Mouse (Mus musculus): ENCODE data around the gene Daam1. TPM values are rescaled to one million over a fixed set of nuclear protein-coding genes. Genes with fewer than 3 reads are reported as not detected.

Gene Daam1
- polyA plus RNA-seq, 1 experiment = 10.1 TPM

GRCm38 (mm10) chr12:71933989-71934645 lies 103.2 kb downstream of the Daam1 start:
- Histone ChIP-seq H3K79me2 (ENCODE audit: control insufficient read depth, insufficient read depth) (peaks cover 12% of the 10 kb centered on the region), H3K27me3 (ENCODE audit: control insufficient read depth, insufficient read depth, insufficient read length) (no peaks in the 10 kb centered on the region), H3K4me3 (no peak overlapping the region), H3ac (ENCODE audit: control insufficient read depth, insufficient read length) (no peak overlapping the region), H3K36me3 (ENCODE audit: control insufficient read depth, insufficient read depth) (peaks cover 22% of the 10 kb centered on the region), H3K4me2 (ENCODE audit: low read depth) (no peak overlapping the region)
- TF ChIP-seq MYOG (IDR thresholded peaks at IDR 0.05; ENCODE audit: control insufficient read depth in 1 of 3, insufficient read depth in 1 of 3, insufficient read length in 2 of 3, low read depth in 2 of 3) (no peak), USF1 (IDR thresholded peaks at IDR 0.05; ENCODE audit: low read depth) (no peak), MAX (IDR thresholded peaks at IDR 0.05; ENCODE audit: low read depth) (no peak), SRF (IDR thresholded peaks at IDR 0.05; ENCODE audit: control insufficient read depth, insufficient read length, low read depth) (no peak), TCF3 (IDR thresholded peaks at IDR 0.05; ENCODE audit: insufficient read length, low read depth) (no peak), E2F4 (IDR thresholded peaks at IDR 0.05; ENCODE audit: insufficient read depth) (no peak), POLR2AphosphoS2 (IDR thresholded peaks at IDR 0.05; ENCODE audit: insufficient read length, low read depth) (no peak), POLR2A (IDR thresholded peaks at IDR 0.05; ENCODE audit: insufficient read length, low read depth) (no peak), REST (IDR thresholded peaks at IDR 0.05; ENCODE audit: insufficient read depth, insufficient read length) (no peak), CEBPB (IDR thresholded peaks at IDR 0.05; ENCODE audit: insufficient read depth, poor library complexity, severe bottlenecking) (no peak), TCF12 (IDR thresholded peaks at IDR 0.05; ENCODE audit: insufficient read depth, poor library complexity, severe bottlenecking) (no peak), MYOD1 (IDR thresholded peaks at IDR 0.05; ENCODE audit: control insufficient read depth in 1 of 3, insufficient read length in 2 of 3, low read depth in 2 of 3) (no peak)

GRCm38 (mm10) chr12:71936636-71937035 lies 105.8 kb downstream of the Daam1 start:
- Histone ChIP-seq H3K36me3 (ENCODE audit: control insufficient read depth, insufficient read depth) (peaks cover 29% of the 10 kb centered on the region), H3ac (ENCODE audit: control insufficient read depth, insufficient read length) (no peak overlapping the region), H3K4me2 (ENCODE audit: low read depth) (no peak overlapping the region), H3K4me3 (no peak overlapping the region), H3K27me3 (ENCODE audit: control insufficient read depth, insufficient read depth, insufficient read length) (no peaks in the 10 kb centered on the region), H3K79me2 (ENCODE audit: control insufficient read depth, insufficient read depth) (peaks cover 6% of the 10 kb centered on the region)
- no peak for TF ChIP-seq SRF (IDR thresholded peaks at IDR 0.05; ENCODE audit: control insufficient read depth, insufficient read length, low read depth)
- no peak for TF ChIP-seq TCF3 (IDR thresholded peaks at IDR 0.05; ENCODE audit: insufficient read length, low read depth)
- TF ChIP-seq MYOG (IDR thresholded peaks at IDR 0.05; ENCODE audit: control insufficient read depth in 1 of 3, insufficient read depth in 1 of 3, insufficient read length in 2 of 3, low read depth in 2 of 3) = no peak
- no peak for TF ChIP-seq USF1 (IDR thresholded peaks at IDR 0.05; ENCODE audit: low read depth)
- no peak for TF ChIP-seq POLR2A (IDR thresholded peaks at IDR 0.05; ENCODE audit: insufficient read length, low read depth)
- no peak for TF ChIP-seq POLR2AphosphoS2 (IDR thresholded peaks at IDR 0.05; ENCODE audit: insufficient read length, low read depth)
- TF ChIP-seq MAX (IDR thresholded peaks at IDR 0.05; ENCODE audit: low read depth) = no peak
- TF ChIP-seq TCF12 (IDR thresholded peaks at IDR 0.05; ENCODE audit: insufficient read depth, poor library complexity, severe bottlenecking) = no peak
- no peak for TF ChIP-seq MYOD1 (IDR thresholded peaks at IDR 0.05; ENCODE audit: control insufficient read depth in 1 of 3, insufficient read length in 2 of 3, low read depth in 2 of 3)
- TF ChIP-seq CEBPB (IDR thresholded peaks at IDR 0.05; ENCODE audit: insufficient read depth, poor library complexity, severe bottlenecking) = no peak
- TF ChIP-seq E2F4 (IDR thresholded peaks at IDR 0.05; ENCODE audit: insufficient read depth) = no peak
- no peak for TF ChIP-seq REST (IDR thresholded peaks at IDR 0.05; ENCODE audit: insufficient read depth, insufficient read length)

GRCm38 (mm10) chr12:71938513-71938912 lies 107.6 kb downstream of the Daam1 start:
- no peaks in the 10 kb centered on the region for H3K79me2 ChIP-seq (ENCODE audit: control insufficient read depth, insufficient read depth)
- no peak overlapping the region for H3K4me2 ChIP-seq (ENCODE audit: low read depth)
- H3ac ChIP-seq (ENCODE audit: control insufficient read depth, insufficient read length) = no peak overlapping the region
- no peaks in the 10 kb centered on the region for H3K27me3 ChIP-seq (ENCODE audit: control insufficient read depth, insufficient read depth, insufficient read length)
- TF ChIP-seq POLR2A (IDR thresholded peaks at IDR 0.05; ENCODE audit: insufficient read length, low read depth) (no peak), SRF (IDR thresholded peaks at IDR 0.05; ENCODE audit: control insufficient read depth, insufficient read length, low read depth) (no peak), MYOG (IDR thresholded peaks at IDR 0.05; ENCODE audit: control insufficient read depth in 1 of 3, insufficient read depth in 1 of 3, insufficient read length in 2 of 3, low read depth in 2 of 3) (no peak), POLR2AphosphoS2 (IDR thresholded peaks at IDR 0.05; ENCODE audit: insufficient read length, low read depth) (no peak), TCF12 (IDR thresholded peaks at IDR 0.05; ENCODE audit: insufficient read depth, poor library complexity, severe bottlenecking) (no peak), MYOD1 (IDR thresholded peaks at IDR 0.05; ENCODE audit: control insufficient read depth in 1 of 3, insufficient read length in 2 of 3, low read depth in 2 of 3) (no peak), REST (IDR thresholded peaks at IDR 0.05; ENCODE audit: insufficient read depth, insufficient read length) (no peak), MAX (IDR thresholded peaks at IDR 0.05; ENCODE audit: low read depth) (no peak), USF1 (IDR thresholded peaks at IDR 0.05; ENCODE audit: low read depth) (no peak), TCF3 (IDR thresholded peaks at IDR 0.05; ENCODE audit: insufficient read length, low read depth) (no peak), E2F4 (IDR thresholded peaks at IDR 0.05; ENCODE audit: insufficient read depth) (no peak)
- H3K36me3 ChIP-seq (ENCODE audit: control insufficient read depth, insufficient read depth) = peaks cover 35% of the 10 kb centered on the region
- H3K4me3 ChIP-seq = no peak overlapping the region

GRCm38 (mm10) chr12:71941290-71941689 lies 110.4 kb downstream of the Daam1 start:
- TF ChIP-seq MAX (IDR thresholded peaks at IDR 0.05; ENCODE audit: low read depth) = no peak
- Histone ChIP-seq H3K4me2 (ENCODE audit: low read depth) (no peak overlapping the region), H3K79me2 (ENCODE audit: control insufficient read depth, insufficient read depth) (no peaks in the 10 kb centered on the region), H3K36me3 (ENCODE audit: control insufficient read depth, insufficient read depth) (peaks cover 41% of the 10 kb centered on the region), H3K27me3 (ENCODE audit: control insufficient read depth, insufficient read depth, insufficient read length) (no peaks in the 10 kb centered on the region), H3K4me3 (no peak overlapping the region), H3ac (ENCODE audit: control insufficient read depth, insufficient read length) (no peak overlapping the region)

- no peak for TF ChIP-seq MYOD1 (IDR thresholded peaks at IDR 0.05; ENCODE audit: control insufficient read depth in 1 of 3, insufficient read length in 2 of 3, low read depth in 2 of 3)
- TF ChIP-seq MAX (IDR thresholded peaks at IDR 0.05; ENCODE audit: low read depth) = no peak
- TF ChIP-seq TCF3 (IDR thresholded peaks at IDR 0.05; ENCODE audit: insufficient read length, low read depth) = no peak
- no peak for TF ChIP-seq SRF (IDR thresholded peaks at IDR 0.05; ENCODE audit: control insufficient read depth, insufficient read length, low read depth)
- no peak for TF ChIP-seq POLR2A (IDR thresholded peaks at IDR 0.05; ENCODE audit: insufficient read length, low read depth)
- no peaks in the 10 kb centered on the region for H3K27me3 ChIP-seq (ENCODE audit: control insufficient read depth, insufficient read depth, insufficient read length)
- peaks cover 30% of the 10 kb centered on the region for H3K36me3 ChIP-seq (ENCODE audit: control insufficient read depth, insufficient read depth)
- no peak overlapping the region for H3ac ChIP-seq (ENCODE audit: control insufficient read depth, insufficient read length)
- H3K4me3 ChIP-seq = no peak overlapping the region
- H3K4me2 ChIP-seq (ENCODE audit: low read depth) = no peak overlapping the region
- H3K79me2 ChIP-seq (ENCODE audit: control insufficient read depth, insufficient read depth) = no peaks in the 10 kb centered on the region
These were observed 112.2 kb downstream of the Daam1 start for GRCm38 (mm10) chr12:71943112-71943511.
